Mouse (Mus musculus) small intestine, adult 2 months (tissue): ENCODE data around the gene P2ry4.

Experiments used
- CTCF ChIP-seq: fragments of 200-500 bp; IDR thresholded peaks from 2 replicates; pipeline ENCODE4 v1.5.1; 2012; ENCODE audit warnings: low read depth, mild to moderate bottlenecking, control low read depth, inconsistent platforms, low read length, moderate library complexity, mixed read lengths; ENCODE audit not compliant: insufficient replicate concordance, insufficient read length; ENCODE audit errors: extremely low read depth
- POLR2A ChIP-seq: fragments of 200-500 bp; IDR thresholded peaks from 2 replicates; pipeline ENCODE4 v1.6.1; 2012; ENCODE audit warnings: low read depth, mild to moderate bottlenecking, control low read depth, inconsistent platforms, low read length, moderate library complexity

- TF ChIP-seq CTCF = no peak
- TF ChIP-seq POLR2A = no peak
Observed at GRCm38 (mm10) chrX:100625146-100625545, 30.5 kb upstream of the P2ry4 start.
